Mouse (Mus musculus) heart, embryonic 10.5 days (tissue): ENCODE measurements around the gene Tmem123. TPM values are rescaled to one million over a fixed set of nuclear protein-coding genes. Genes with fewer than 3 reads are reported as not detected.

Source experiments
- DNase-seq: peaks from one replicate; pipeline ENCODE4 v3.0.0-alpha.2; 2017; ENCODE audit warnings: low spot score
- H3K27ac ChIP-seq: fragments of 300-500 bp; sonication (generic); 2 replicates; pipeline ENCODE4 v1.5.1; 2016; ENCODE audit warnings: mild to moderate bottlenecking
- H3K27me3 ChIP-seq: fragments of 300-500 bp; sonication (generic); 2 replicates; pipeline ENCODE4 v1.6.1; 2016; ENCODE audit warnings: mild to moderate bottlenecking; ENCODE audit not compliant: poor library complexity, insufficient read depth, severe bottlenecking
- H3K36me3 ChIP-seq: fragments of 300-500 bp; sonication (generic); 2 replicates; pipeline ENCODE4 v1.6.1; 2016; ENCODE audit warnings: mild to moderate bottlenecking, moderate library complexity
- H3K4me1 ChIP-seq: fragments of 300-500 bp; sonication (generic); 2 replicates; pipeline ENCODE4 v1.6.1; 2016; ENCODE audit warnings: mild to moderate bottlenecking
- H3K4me3 ChIP-seq: fragments of 300-500 bp; sonication (generic); 2 replicates; pipeline ENCODE4 v1.5.1; 2016; ENCODE audit warnings: mild to moderate bottlenecking, moderate library complexity
- H3K9me3 ChIP-seq: fragments of 300-500 bp; sonication (generic); 2 replicates; pipeline ENCODE4 v1.6.1; 2016; ENCODE audit warnings: mild to moderate bottlenecking, moderate library complexity
- WGBS: fragments of 180-500 bp; shearing (Covaris S2); methylation state at CpG from one replicate; pipeline ENCODE4 v1.1.7; 2016; 5-methylcytosine and 5-hydroxymethylcytosine counted together
- polyA plus RNA-seq: library from polyadenylated mRNA; unstranded; fragments of >200 nt; fragmentation: Nextera tagmentation; extraction: Ambion mirVana; gene quantifications from 2 replicates; pipeline ENCODE4 v1.2.1, GENCODE M21; 2016

The Tmem123 gene
- polyA plus RNA-seq, 1 experiment from 2014 or later: 121 TPM

DNA sequence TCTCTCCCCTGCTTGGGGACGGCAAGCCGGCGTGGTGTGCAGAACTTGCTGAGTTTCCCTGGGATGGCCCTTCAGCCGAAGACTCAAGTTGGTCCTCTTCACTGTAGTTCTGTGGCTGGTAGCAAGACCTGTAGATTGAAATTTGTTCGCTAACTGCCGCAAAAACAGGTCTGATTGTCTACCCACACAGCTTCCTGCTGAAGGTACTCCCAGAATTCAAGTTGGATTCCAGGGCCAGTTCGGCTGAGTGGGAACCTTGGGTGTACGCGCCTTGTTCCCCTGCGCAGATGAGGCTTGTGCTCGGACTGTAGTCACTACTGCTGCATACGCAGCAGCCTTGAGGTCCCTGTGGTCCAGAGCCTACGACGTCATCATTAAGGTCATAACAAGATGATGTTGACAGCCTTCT lies 626 bp downstream of the Tmem123 start:
- H3K4me3 ChIP-seq: peak overlapping the region; percentile 92
- peaks cover 12% of the 10 kb centered on the region for H3K36me3 ChIP-seq
- no peaks in the 10 kb centered on the region for H3K27me3 ChIP-seq
- H3K4me1 ChIP-seq: peaks cover 25% of the 10 kb centered on the region
- WGBS: under 1% methylated on average over 14 of the region's 14 CpGs
- peak overlapping the region; percentile 98 for H3K27ac ChIP-seq
- no peaks in the 10 kb centered on the region for H3K9me3 ChIP-seq
- peak; percentile 85 for DNase-seq

DNA sequence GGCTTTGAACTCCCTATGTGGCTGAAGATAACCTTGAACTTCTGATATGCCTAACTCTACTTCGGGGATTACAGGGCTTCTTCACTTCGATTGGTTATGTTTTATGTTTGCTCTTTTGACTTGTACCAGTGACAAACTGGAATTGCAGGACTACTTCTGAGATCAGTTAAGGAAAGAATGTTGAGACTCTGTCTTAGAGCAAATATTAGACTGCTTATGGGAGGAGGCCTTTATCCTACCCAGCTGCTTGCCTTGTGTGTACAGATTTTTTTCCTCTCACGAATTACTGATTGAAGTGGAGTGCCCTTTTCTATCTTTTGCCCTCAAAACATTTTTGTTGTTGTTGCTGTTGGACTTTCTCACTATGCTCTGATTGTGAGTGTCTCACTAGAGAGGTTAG lies 1.4 kb downstream of the Tmem123 start:
- H3K4me3 ChIP-seq: peak overlapping the region; percentile 92
- DNase-seq: peak; percentile 6
- H3K27ac ChIP-seq: no peak overlapping the region; the same call in 1 of the 2 replicates
- H3K36me3 ChIP-seq: peaks cover 19% of the 10 kb centered on the region
- WGBS: 42% methylated on average over 3 of the region's 3 CpGs
- peaks cover 31% of the 10 kb centered on the region for H3K4me1 ChIP-seq
- no peaks in the 10 kb centered on the region for H3K27me3 ChIP-seq
- H3K9me3 ChIP-seq: no peaks in the 10 kb centered on the region

DNA sequence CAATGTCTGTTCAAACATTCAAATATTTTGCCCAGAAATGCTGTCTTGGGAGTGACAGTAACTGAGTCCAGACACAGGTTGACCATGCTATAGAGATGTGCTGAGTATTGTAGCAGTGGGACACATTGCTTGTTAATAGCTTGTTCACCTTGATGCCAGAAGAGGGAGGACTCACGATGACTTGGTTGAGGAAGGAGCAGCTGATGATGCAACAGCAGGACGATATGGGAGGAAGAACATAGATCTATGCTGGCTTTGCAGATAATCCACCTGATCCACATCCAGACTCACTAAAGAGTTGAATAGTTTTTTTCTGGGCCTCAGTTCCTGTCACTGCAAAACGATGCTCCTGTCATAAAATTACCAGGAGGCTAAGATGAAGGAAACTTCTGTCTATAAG lies 2.7 kb downstream of the Tmem123 start:
- no peaks in the 10 kb centered on the region for H3K9me3 ChIP-seq
- no peak overlapping the region for H3K27ac ChIP-seq
- no peaks in the 10 kb centered on the region for H3K27me3 ChIP-seq
- peaks cover 21% of the 10 kb centered on the region for H3K36me3 ChIP-seq
- DNase-seq: peak; percentile 38
- H3K4me3 ChIP-seq: no peak overlapping the region
- peaks cover 33% of the 10 kb centered on the region for H3K4me1 ChIP-seq
- 68% methylated on average over 3 of the region's 3 CpGs for WGBS

DNA sequence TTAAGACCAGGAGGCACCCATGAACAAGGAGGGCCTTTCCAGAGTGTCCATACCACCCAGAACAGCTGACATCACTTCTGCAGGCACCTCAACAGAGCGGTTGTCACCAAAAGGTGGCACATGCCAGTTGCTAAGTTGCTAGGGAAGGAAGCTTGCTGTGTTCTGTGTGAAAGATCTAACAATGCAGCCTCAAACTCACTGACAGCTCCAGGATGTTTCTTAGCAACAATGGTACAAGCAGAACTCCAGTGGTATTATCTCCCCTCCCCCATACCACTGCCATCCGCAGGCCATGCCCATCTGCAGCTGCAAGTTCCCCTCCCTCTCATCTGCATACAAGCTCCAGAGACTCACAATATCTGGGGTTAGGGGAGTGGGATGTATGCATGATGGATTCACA lies 3.7 kb downstream of the Tmem123 start:
- WGBS: 24% methylated on average over 2 of the region's 2 CpGs
- no peaks in the 10 kb centered on the region for H3K27me3 ChIP-seq
- H3K36me3 ChIP-seq: peaks cover 26% of the 10 kb centered on the region
- H3K4me3 ChIP-seq: no peak overlapping the region
- H3K9me3 ChIP-seq: no peaks in the 10 kb centered on the region
- peak; percentile 71 for DNase-seq
- H3K4me1 ChIP-seq: peaks cover 40% of the 10 kb centered on the region
- no peak overlapping the region for H3K27ac ChIP-seq

DNA sequence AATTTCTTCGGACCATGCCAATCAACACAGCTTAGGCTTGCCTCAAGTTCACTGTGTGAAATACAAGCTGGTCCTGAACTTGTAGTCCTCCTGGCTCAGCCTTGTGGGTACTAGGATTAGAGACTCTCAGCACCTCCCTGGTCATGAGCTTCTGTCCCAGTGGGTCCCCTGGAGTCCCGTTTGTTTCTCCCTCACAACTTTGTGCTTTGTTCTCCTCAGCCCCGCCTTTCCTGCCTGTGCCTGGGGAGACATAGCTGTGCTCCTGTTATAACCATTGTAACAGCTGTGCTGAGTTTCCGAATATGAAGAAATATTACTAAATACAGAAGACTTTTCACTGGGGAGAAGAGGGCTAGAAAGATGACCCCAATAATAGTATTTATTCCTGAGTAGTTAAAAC lies 5.2 kb downstream of the Tmem123 start:
- Histone ChIP-seq H3K4me1 (peaks cover 41% of the 10 kb centered on the region), H3K27me3 (no peaks in the 10 kb centered on the region), H3K9me3 (no peaks in the 10 kb centered on the region), H3K36me3 (peaks cover 40% of the 10 kb centered on the region), H3K27ac (no peak overlapping the region), H3K4me3 (no peak overlapping the region)
- DNase-seq: peak; percentile 60
- WGBS: 68% methylated on average over 4 of the region's 4 CpGs

DNA sequence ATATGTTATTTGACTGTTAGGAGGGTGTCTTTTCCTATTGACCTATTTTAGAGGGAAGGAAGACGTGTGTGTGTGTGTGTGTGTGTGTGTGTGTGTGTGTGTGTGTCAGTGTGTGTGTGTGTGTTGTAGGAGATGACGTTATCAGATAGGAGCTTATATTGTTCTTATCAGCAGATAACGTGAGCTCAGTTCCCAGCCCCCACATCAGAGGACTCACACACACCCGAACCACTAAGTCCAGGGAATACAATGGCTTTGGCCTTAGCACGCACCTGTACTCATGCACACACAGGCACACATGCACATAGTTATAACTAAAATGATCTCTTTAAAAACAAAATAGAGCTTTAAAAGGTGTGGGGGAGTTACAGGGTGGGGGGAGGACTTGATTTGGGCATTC lies 5.7 kb downstream of the Tmem123 start:
- DNase-seq: peak; percentile 31
- Histone ChIP-seq H3K36me3 (peaks cover 40% of the 10 kb centered on the region), H3K27me3 (no peaks in the 10 kb centered on the region), H3K9me3 (no peaks in the 10 kb centered on the region), H3K4me1 (peaks cover 44% of the 10 kb centered on the region), H3K4me3 (no peak overlapping the region), H3K27ac (no peak overlapping the region)
- WGBS: 77% methylated on average over 5 of the region's 5 CpGs

DNA sequence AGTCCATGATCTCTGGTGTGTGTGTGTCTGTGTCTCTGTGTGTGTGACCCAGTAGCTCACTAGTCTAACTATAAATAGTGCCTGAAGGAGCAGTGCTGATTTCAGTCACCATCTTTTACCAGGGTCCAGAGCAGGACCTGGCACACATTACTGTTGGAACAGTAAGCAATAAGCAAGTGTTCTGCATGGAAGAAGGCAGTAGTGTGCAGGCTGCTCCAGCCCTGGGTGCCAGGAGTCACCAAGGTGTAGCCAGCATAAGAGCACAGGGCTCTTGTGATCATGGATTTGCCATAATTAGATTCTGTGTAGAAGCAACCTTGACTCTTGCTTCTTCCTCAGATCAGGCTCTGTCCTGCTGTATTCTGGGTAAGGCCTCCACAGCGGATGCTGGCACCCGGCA lies 8.5 kb downstream of the Tmem123 start:
- no peak overlapping the region for H3K27ac ChIP-seq

DNA sequence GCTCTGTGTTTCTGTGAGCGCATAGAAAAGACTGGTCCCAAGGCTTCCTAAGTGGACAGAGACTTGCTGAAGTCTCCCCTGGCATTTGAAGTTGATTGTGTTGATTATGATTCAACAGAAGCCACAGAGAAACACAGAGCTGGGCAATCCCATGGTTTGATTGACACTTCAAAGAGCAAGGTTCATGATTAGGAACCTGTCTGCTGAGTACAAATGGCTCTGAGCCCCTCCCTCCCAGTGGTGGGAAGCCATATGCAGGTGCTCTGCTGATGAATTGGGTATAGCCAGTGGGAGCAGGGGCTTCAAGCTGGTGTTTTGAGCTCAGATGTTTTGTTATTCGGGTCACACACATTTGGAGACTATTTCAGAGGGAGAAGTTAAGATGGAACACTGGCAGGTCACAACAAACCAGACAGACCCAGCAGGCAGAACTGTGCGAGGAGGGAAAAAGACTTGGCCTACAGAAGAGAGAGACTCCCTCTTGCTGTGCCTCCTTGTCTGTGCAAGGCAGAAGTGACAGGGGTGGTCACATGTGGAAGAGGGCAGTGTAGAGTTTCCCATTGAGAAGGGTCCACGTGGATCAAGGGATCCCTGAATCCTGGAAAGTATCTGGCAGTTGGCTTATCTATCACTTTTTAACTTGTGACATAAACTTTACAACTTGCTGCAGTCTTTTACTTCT lies 9.1 kb downstream of the Tmem123 start:
- peaks cover 61% of the 10 kb centered on the region for H3K36me3 ChIP-seq

More for the DNA sequence above, 8.5 kb downstream of the Tmem123 start:
- H3K4me3 ChIP-seq: no peak overlapping the region
- peak; percentile 70 for DNase-seq
- peaks cover 56% of the 10 kb centered on the region for H3K36me3 ChIP-seq
- H3K9me3 ChIP-seq: no peaks in the 10 kb centered on the region
- H3K27me3 ChIP-seq: no peaks in the 10 kb centered on the region
- peaks cover 32% of the 10 kb centered on the region for H3K4me1 ChIP-seq
- 79% methylated on average over 2 of the region's 2 CpGs for WGBS

DNA sequence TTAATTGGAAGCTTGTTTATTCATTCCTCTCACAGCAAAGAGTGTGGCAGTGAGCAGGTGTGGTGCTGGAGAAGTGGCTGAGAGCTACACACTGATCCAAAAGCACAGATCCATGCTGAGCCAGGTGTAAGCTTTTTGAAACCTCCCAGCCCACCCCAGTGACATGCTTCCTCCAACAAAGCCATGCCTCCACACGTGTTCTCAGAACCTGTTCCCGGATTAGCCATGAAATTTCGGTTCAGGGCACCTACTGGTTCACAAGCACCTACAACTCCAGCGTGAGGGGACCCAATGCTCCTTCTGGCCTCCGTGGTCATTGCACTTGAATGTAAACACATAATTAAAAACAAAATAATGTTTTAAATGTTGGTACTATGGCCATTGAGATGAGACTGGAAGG lies 9.8 kb downstream of the Tmem123 start:
- H3K36me3 ChIP-seq: peaks cover 64% of the 10 kb centered on the region
- WGBS: 92% methylated on average over 5 of the region's 5 CpGs
- DNase-seq: peak; percentile 63

More for the DNA sequence above, 9.1 kb downstream of the Tmem123 start:
- Histone ChIP-seq H3K4me3 (no peak overlapping the region), H3K27ac (no peak overlapping the region), H3K9me3 (no peaks in the 10 kb centered on the region), H3K4me1 (peaks cover 26% of the 10 kb centered on the region), H3K27me3 (no peaks in the 10 kb centered on the region)
- peak; percentile 24 for DNase-seq
- WGBS: 88% methylated on average over 4 of the region's 4 CpGs

DNA sequence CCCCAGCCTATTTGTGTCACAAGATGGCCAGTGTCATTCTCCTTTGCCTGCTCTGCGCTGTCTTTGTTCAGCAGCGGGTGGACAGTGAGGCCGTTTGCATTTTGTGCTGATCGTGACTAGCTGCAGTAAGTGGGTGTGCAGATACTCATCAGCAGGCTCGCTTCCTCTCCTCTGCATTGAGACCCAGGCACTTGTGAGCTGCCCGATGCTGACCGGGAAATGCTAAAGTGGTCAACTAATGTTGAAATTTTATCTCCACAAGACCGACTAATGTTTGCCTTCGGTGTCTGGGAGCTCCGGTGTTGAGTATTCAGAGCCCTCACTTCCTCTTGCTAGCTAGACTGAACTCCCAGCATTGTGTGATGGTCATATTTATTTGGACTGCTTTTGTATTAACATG lies 10.7 kb downstream of the Tmem123 start:
- no peak overlapping the region for H3K27ac ChIP-seq
- WGBS: 61% methylated on average over 10 of the region's 10 CpGs
- no peak overlapping the region for H3K4me3 ChIP-seq
- no peak for DNase-seq
- no peaks in the 10 kb centered on the region for H3K27me3 ChIP-seq
- H3K9me3 ChIP-seq: no peaks in the 10 kb centered on the region
- peaks cover 61% of the 10 kb centered on the region for H3K36me3 ChIP-seq
- H3K4me1 ChIP-seq: peaks cover 19% of the 10 kb centered on the region

More for the DNA sequence above, 9.8 kb downstream of the Tmem123 start:
- peaks cover 25% of the 10 kb centered on the region for H3K4me1 ChIP-seq
- H3K27ac ChIP-seq: no peak overlapping the region
- H3K4me3 ChIP-seq: no peak overlapping the region
- no peaks in the 10 kb centered on the region for H3K27me3 ChIP-seq
- no peaks in the 10 kb centered on the region for H3K9me3 ChIP-seq

DNA sequence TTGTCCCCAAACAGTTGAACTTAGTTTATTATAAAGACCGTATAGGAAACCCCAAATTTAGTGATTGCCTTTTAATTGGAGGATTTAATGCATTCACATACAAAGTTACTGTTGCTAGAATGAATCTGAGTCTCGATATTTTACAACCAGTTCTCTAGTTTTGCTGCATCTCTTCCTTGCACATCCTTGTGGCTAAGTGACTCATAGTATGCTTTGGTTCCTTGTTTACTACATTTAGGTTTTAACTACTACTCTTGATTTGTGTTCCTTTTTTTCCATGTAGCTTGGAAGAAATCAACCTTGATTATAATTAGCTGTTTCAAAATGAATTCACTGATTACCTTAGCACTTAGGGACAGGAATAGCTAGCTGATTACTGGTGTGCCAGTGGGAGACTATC lies 11.2 kb downstream of the Tmem123 start:
- no peaks in the 10 kb centered on the region for H3K27me3 ChIP-seq
- no peak for DNase-seq
- H3K4me1 ChIP-seq: peaks cover 15% of the 10 kb centered on the region
- no peak overlapping the region for H3K27ac ChIP-seq
- WGBS: 90% methylated on average over 2 of the region's 2 CpGs
- no peaks in the 10 kb centered on the region for H3K9me3 ChIP-seq
- no peak overlapping the region for H3K4me3 ChIP-seq
- H3K36me3 ChIP-seq: peaks cover 57% of the 10 kb centered on the region

DNA sequence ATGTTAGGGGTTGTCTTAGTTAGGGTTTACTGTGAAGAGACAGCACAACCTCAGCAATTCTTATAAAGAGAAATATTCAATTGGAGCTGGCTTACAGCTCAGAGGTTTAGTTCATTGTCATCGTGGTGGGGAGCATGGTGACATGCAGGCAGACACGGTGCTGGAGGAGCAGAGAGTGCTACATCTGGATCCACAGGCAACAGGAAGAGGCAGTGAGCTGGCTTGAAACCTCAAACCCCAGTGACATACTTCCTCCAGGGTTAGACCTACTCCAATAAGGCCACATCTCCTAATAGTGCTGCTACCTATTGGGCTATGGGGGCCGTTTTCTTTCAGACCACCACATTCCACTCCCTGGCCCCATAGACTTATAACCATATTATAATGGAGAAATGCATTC lies 12.1 kb downstream of the Tmem123 start:
- no peak for DNase-seq
- H3K36me3 ChIP-seq: peaks cover 52% of the 10 kb centered on the region
- H3K9me3 ChIP-seq: no peaks in the 10 kb centered on the region
- 89% methylated on average over 3 of the region's 3 CpGs for WGBS
- H3K4me3 ChIP-seq: no peak overlapping the region
- no peaks in the 10 kb centered on the region for H3K27me3 ChIP-seq
- H3K4me1 ChIP-seq: peaks cover 12% of the 10 kb centered on the region
- no peak overlapping the region for H3K27ac ChIP-seq

DNA sequence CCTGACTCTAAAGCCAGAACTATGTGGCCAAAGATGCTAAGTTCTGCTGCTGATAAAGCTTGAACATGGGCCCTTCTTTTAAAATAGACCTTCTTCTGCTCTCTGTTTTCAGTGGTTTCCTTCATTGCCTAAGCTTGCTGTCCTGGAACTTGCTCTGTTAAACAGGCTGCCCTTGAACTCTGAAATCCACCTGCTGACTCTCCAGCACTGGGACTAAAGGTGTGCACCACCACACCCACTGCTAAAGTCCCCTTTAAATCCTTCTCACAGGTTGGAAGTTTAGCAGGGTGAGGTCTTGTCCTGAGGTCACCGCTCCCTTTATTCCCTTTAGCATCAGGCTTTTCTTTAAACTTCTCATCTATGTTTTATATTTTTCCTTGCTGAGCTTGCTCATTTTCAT lies 13.1 kb downstream of the Tmem123 start:
- DNase-seq: no peak
- Histone ChIP-seq H3K9me3 (no peaks in the 10 kb centered on the region), H3K27ac (no peak overlapping the region), H3K4me1 (peaks cover 11% of the 10 kb centered on the region), H3K36me3 (peaks cover 57% of the 10 kb centered on the region), H3K27me3 (no peaks in the 10 kb centered on the region), H3K4me3 (no peak overlapping the region)
- 97% methylated on average over 1 of the region's 1 CpGs for WGBS

DNA sequence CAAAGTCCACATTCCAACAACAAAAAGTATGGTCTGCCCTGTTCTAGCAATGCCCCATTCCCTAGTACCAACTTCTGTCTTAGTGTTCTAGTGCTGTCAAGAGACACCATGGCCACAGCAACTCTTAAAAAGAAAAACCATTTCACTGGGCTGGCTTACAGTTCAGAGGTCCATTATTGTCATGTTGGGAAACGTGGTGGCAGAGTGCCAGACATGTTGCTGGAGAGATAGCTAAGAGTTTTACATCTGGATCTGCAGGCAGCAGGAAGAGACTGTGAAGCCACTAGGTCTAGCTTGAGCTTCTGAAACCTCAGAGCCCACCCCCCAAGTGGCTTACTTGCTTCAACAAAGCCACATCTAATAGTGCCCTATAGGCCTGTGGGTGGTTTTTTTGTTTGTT lies 13.8 kb downstream of the Tmem123 start:
- peaks cover 57% of the 10 kb centered on the region for H3K36me3 ChIP-seq
- H3K4me1 ChIP-seq: peaks cover 4% of the 10 kb centered on the region; the same call in 1 of the 2 replicates
- H3K27me3 ChIP-seq: no peaks in the 10 kb centered on the region
- no peaks in the 10 kb centered on the region for H3K9me3 ChIP-seq
- 69% methylated on average over 1 of the region's 1 CpGs for WGBS
- peak; percentile 58 for DNase-seq
- H3K4me3 ChIP-seq: no peak overlapping the region
- no peak overlapping the region for H3K27ac ChIP-seq
